Mouse (Mus musculus) frontal cortex, postnatal 25 days (tissue): ENCODE results near the gene Tgfb2.

Source experiments
- DNase-seq, 2 experiments: peaks; one replicate each; pipeline ENCODE4 v3.0.0; 2022; ENCODE audit warnings: low spot score in 2 of 2

The Tgfb2 gene

GRCm38 (mm10) chr1:186702391-186703255, 3.2 kb downstream of the Tgfb2 start:
- no peak for DNase-seq

DNA sequence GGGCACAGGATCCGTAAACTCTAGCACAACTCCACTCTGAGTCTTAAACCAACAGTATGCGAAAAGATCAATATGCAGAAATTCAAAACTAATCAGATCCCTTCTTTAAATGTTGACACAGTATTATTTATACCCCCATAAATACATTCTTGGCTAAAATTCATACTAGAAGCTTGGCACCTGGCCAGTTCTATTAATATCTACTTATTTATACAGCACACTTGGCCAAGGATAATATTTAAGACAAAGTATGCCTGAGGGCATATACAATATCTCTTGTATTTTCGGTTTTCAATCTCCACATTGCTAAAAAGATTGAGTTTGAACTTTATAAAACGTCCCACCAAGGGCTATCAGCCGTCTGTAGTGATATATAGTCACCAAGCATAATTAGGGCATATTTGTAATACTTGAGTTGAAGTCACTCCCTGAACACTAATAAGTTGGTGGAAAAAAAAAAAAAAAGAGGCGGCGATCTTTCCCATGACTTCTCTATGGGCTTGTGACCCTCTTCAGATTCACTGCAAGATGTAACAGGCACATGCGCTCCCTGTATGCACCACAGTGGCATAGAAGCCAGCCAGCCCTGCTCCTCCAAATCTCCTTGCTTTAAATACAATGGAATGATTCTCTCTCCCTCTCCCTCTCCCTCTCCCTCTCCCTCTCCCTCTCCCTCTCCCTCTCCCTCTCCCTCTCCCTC, 4.4 kb downstream of the Tgfb2 start:
- DNase-seq: no peak

- DNase-seq: no peak
Measured at GRCm38 (mm10) chr1:186700496-186700895, 5.3 kb downstream of the Tgfb2 start.

- no peak for DNase-seq
Measured at GRCm38 (mm10) chr1:186698583-186699338, 7.0 kb downstream of the Tgfb2 start.

GRCm38 (mm10) chr1:186696231-186696630, 9.6 kb downstream of the Tgfb2 start:
- no peak for DNase-seq

DNA sequence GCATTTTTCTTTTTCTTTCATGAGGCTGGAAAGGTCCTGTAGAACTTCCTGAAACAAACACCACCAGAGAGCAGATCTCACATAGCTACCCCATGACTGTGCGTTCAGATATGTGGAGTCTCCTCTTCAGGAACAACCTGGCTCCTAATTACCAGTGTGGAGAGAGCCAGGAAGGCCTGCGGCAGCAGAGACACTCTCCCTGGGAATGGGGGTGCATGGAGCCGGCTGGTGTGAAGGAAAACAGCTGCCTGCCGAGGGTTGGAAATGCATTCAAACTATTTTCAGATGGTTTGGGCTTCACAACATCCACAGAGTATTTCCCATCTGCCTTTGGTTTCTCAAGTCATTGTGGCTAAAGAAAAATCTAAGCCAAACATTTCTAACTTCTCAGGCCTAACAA, 10.4 kb downstream of the Tgfb2 start:
- DNase-seq: no peak

DNA sequence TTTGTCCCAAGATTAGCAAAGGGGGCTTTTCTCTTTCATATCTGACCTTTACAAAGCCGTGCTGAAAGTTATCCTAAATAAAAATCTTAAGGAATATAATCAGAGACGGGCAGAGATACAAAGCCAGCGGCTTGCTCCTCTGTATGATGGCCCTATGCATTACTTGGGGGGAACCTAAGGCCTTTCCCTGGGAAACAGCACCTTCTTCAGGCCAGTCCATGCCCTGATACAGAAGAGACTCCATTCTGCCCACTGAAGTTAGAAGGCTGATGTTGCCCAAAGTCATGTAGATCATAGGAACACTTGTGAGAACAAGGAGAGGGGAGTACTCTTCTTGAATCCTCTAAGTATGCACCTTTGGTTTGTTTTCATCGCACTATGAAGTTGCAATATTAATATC, 13.4 kb downstream of the Tgfb2 start:
- DNase-seq: no peak

DNA sequence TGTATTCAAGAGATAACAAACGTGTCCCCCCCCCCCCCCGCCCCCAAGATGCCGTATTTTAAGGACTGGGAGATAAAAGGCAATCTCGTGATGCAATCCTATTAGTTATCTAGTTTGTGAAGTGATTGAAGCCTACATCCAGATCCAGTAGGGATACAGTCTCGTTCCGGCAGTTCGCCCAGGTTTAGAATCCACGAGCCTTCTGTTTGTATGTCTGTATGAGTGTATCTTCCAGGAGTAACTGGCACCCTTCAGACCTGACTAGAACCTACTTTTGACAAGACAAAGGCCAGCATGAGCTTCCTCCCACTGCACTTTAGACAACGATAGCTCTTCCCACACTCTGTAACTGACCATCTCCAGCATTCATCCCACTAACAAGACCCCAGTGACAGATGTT, 14.1 kb downstream of the Tgfb2 start:
- no peak for DNase-seq

DNA sequence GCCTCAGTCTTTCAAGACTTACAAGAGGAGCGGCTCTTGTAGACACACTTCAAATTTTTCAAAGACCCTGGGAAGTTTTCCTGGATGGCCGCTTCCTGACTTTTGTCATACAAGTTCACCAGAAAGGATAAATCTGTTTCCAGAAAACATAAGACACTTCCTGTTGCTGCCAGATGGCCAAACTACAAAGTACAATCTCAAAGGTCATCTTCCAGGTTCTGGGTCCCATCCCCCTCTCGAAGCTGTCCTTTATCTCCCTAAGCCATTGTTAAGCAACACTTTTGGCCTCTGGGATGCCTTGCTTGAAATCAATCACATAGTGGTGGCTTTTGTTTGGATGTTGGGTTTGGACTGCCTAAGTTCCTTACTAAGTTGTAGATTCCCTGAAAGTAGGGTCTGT, 21.7 kb downstream of the Tgfb2 start:
- DNase-seq: no peak

DNA sequence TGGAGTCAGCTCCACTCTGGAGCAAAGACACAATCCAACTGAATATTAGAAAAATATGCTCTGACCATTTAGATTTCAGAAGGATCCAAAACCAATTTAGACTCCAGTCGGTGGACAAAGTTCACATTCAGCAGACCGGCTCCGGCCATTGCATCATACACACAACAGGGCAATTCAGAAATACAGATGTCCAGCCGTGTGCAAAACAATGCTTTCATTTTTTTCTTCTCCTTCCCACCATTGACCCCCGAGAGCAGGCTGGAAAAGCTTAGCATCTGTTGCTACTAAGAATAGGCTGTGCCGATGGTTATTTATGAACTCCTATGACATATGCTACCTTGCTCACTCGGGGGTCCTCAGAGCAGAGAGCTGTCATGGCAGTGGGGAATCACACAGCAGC, 23.2 kb downstream of the Tgfb2 start:
- DNase-seq: no peak

DNA sequence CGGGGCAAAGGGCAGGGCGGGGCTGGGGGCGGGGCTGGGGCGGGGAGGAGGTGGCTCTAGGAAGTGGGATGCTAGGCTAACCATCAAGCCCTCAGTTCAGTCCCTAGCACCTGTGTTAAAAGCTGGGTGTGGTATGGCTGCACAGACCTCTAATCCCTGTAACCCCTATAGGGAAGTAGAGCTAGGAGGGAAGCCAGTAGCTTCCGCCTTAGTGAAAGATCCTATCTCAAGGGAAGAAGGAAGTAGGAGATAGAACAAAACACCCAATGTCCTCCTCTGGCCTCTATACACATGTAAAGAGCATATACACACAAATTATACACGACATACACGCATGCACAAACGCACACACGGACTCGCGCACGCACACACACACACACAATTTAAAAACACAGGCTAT, 28.2 kb downstream of the Tgfb2 start:
- DNase-seq: no peak

- DNase-seq: no peak
Measured at GRCm38 (mm10) chr1:186676199-186676598, 29.6 kb downstream of the Tgfb2 start.

DNA sequence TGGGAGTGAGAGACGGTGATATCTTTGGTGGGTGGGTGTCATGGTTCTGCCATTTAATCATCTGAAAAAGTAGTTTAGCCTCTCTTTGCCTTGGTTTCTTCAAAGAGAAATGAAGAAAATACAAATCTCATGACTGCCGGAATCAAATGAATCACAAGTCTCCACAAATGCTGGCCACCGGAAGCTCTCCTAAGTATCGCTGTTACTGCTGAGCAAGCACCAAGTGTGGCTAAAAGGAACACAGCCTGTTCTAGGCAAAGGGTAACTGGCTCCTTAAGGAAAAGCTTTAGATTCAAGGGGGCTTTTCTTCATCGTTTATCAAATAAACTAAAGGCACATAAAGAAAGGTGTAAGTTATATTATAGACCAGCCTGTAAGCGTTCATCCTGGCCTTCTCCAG, 30.5 kb downstream of the Tgfb2 start:
- no peak for DNase-seq

- no peak for DNase-seq
Measured at GRCm38 (mm10) chr1:186674621-186675020, 31.2 kb downstream of the Tgfb2 start.

DNA sequence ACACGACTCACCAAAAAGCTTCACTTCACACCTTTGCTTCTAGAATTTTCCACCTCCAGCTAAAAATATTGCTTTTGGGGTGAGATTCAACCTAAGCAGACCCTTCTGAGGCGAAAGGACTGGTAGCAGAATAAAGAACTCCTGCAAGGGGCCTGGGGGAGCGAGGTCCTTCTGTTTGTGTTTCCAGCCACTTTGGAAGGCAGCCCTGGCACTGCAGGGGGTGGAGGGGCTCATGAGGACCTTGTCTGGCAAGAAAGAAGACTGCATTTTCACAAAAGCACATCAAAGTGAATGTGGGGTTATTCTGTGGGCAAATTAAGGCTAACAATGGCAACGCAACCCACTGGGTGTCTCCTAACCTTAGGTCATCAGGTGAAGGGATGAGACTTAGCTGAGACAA, 32.6 kb downstream of the Tgfb2 start:
- no peak for DNase-seq

DNA sequence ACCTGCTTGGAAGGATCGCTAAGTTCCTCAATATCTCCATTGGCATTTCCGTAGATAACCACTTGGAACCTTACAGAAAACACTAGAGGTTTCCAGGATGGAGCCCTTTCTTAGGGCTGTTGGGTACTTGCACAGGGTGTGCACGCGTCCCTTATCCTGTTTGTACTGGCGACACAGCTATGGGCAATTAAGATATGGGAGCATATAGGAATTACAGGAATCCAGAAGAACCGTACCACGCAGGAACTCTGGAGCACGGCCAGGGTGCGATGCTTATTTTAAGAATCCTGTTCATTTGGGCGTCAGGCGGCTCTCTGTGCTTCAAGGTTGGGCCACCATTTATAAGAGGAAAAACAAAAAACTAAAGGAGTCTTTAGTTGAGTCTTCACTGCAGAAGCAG, 42.4 kb downstream of the Tgfb2 start:
- no peak for DNase-seq

DNA sequence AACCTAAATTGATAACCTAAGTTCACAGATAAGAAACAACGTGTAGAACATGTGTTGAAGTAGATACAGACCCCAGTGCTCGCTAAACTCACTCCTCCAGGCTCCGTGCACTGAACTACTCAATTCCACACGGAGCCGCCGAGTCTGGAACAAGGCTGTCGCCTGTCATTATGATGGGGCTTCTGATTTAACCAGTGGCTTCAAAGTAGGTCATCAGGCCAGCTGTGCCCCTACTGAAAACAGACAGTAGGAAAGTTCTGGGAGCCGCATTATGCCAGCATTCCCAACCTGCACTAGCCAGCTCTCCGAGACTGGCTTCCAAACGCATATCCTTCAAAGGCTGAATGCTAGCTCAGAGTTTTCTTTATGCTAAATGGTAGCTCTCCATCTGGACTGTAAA, 42.8 kb downstream of the Tgfb2 start:
- DNase-seq: no peak

- DNase-seq: no peak
Measured at GRCm38 (mm10) chr1:186661206-186661921, 44.4 kb downstream of the Tgfb2 start.

DNA sequence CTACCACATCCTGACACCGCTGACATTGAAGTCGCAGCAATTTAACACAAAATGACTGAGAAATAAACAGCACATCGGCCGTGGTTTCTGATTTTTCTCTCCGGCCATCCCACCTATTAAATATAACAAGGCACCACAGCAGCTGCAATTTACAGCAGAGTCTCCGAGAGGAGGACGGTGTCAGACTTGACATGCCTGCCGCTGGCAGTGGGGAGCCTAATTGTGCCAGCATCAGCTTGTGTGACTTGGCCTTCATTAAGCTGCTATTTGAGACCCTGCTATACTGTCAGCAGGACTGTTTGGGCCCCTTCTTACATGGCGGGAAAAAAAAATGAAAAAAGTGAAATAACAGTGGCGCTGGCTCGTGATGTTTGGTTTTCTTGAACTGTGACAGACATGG, 47.0 kb downstream of the Tgfb2 start:
- DNase-seq: no peak

DNA sequence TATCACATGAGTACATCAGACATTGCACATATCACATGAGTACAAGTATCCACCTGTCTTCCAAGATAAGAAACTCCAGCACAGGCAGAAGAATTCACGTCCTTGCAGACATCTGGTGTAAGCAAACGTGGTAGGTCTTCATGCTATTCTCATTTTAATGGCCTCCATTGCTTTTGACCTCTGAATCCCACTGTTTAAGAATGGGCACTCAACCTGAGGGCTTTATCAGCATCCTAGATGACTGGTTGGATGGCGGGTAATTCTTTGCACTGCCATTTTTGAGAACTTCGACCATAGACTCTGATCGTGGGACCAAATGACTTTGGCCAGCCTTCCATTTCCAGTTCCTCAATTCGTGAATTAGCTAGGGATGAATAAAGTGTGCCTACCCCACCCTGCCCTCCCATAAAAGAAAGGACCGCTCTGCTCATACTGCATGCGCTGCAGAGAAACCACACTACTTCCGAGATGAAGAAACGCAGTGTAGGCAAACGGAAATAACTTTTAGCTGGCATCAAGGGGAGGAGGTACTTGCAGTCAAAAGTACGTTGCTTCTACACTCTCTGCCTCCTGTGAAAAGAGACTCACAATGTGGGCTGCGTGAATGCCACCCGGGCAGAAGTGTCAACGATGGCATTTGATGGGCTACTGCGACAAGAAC, 48.1 kb downstream of the Tgfb2 start:
- DNase-seq: no peak

DNA sequence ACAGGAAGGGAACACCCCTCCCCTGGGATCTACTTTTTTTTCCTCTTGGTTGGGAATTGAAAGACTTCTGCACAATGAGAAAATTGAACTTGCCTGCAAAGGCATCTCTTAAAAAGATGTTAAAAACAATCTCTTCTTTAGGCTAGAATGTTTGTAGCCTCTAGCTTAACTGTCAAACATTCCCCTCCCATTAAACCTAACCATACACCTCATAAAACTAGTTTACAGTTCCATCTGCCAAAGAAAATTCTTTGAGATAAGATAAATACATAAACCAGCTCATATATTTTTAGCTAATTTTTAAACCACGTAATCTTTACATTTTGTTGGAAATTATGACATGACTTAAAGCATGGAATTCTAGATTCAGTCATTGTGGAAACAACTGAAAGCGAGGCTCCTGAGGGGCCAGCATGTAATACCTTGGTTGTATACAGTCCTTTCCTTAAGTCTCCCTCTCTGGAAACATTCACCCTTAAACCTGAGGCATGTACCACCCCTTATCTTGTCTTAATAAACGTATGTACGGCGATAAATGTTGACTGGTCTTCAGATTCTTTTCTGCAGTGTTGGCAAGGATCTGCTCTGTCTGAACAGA, 49.0 kb downstream of the Tgfb2 start:
- no peak for DNase-seq
